Mouse (Mus musculus): ENCODE data around the gene Rassf2.

DNA sequence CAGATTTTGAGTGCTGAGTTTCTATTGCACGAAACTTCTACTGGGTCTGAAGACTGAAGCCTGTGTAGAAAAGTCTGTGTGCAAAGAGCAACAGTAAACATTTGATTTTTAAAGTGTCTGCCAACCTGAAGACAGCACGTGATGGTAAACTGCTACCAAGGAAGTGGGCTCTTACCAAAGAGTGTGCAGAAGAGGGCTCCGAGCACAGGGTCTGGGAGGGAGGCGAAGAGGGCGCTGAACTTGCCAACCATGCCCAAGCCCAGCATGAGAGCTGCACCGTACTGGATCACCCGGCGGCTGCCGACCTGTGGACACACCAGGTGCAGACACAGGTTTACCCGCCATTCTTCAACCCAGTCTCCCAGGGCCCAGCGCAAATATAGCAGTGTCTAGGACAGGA, 31.8 kb upstream of the Rassf2 start:
- TF ChIP-seq CTCF (IDR thresholded peaks at IDR 0.05; ENCODE audit: low read depth) (no peak), EP300 (IDR thresholded peaks at IDR 0.05; ENCODE audit: low read depth) (no peak)
